Mouse (Mus musculus) embryonic fibroblast, embryonic 13.5 days (primary cell): ENCODE measurements around the gene Arhgef26.

ENCODE experiments used
- CTCF ChIP-seq: IDR thresholded peaks from 2 replicates; pipeline ENCODE4 v1.5.1; 2011; ENCODE audit warnings: mild to moderate bottlenecking, control low read depth, low read length, moderate library complexity, borderline replicate concordance; ENCODE audit not compliant: insufficient read depth
- POLR2A ChIP-seq: IDR thresholded peaks from 2 replicates; pipeline ENCODE4 v1.6.1; 2011; ENCODE audit warnings: low read depth, mild to moderate bottlenecking, control low read depth, low read length, moderate library complexity

DNA sequence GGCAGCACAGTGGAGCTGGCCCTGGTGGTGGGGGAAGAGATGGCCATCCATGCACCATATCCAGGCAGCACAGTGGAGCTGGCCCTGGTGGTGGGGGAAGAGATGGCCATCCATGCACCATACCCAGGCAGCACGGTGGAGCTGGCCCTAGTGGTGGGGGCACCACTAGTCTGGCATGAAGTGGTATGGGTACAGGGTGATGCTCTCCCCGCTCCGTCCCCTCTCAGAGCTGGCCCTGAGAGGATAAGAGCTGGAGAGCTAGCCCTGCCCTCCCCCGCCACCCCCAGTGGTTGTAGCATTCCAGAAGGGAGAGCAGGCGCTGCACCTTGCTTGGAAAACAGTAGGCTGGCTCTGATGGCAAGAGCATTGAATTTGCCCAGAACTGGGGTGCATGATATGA, 26.9 kb upstream of the Arhgef26 start:
- TF ChIP-seq POLR2A, result no peak
- TF ChIP-seq CTCF, result no peak
